Mouse (Mus musculus): Measurements from ENCODE around the gene Clmp.

Clmp gene

DNA sequence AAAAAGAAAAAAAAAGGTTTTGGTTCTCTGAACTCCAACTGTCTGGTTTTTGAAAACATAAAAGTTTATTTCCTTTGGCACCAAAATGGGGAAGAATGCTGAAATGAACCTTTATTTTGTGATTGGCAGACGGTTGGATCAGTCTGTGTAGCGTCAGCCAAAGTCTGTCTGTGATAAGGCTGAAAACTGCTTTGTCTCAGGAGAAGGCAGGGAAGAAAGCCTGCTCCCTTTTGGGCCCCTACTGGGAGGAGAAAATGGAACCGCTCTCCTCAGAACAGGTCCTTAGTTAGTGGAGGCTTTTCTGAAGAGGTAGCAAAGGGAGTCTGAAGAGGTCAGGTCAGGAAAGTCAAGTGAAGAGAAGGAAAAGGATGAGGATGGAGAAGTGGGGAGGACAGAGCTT is 7.3 kb downstream of the Clmp start:
- no peak for DNase-seq (ENCODE audit: low spot score)

DNA sequence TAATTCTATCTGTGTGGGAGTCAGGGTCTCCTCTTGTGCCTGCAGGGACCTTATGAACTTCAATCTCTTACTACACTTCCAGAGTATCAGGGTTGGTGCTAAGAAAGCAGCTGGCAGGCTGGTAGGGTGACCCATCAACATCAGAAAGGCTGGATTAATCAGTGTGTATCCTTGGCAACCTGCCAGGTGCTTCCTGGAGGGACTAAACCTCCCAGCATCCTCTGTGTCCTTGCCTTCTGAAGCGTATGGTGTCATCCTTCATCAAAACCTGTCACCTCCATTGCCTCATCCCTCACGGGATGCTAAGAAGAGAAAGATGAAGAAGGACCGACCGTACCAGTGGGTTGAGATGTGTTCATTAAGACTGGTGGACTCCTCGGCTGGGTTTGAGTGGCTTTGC is 8.0 kb downstream of the Clmp start:
- no peak for DNase-seq (ENCODE audit: low spot score)

DNA sequence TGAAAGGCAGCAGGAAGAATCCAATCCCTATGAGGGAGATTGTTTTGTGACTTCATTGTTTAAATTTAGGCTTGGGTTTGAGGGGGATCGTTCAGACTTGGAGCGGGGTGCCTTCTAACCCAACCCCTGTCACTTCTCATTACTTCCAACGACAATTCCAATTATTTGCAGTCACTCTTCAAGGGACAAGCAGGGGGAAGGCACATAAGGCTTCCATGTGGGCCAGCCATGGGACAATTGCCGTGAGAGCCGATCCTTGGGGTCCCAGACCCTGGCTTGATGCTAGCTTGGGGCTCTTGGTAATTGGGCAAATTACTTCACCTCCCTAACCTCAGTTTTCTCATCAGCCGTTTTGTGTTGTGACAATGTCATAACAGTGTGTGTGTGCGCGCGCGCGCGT is 8.5 kb downstream of the Clmp start:
- DNase-seq (ENCODE audit: low spot score): no peak

DNA sequence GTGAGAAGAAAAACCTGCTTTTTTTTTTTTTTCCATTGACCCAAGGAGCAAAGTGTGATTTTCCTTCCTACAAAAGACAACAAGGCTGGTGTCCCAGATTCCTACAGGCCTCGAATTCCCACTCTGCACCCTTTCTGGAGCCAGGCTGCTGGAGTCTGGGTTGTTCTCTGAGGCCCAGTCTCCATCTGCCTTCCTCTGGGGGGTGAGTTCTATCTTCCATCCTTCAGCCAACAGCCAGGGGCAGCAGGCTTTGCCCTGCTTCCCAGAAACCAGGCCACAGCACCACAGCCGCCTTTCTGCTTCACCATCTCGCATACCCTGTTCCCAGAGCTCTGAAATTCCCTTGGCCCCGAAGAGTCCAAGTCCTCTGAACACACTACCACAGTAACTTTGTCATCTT is 10.3 kb downstream of the Clmp start:
- DNase-seq (ENCODE audit: low spot score): no peak

DNA sequence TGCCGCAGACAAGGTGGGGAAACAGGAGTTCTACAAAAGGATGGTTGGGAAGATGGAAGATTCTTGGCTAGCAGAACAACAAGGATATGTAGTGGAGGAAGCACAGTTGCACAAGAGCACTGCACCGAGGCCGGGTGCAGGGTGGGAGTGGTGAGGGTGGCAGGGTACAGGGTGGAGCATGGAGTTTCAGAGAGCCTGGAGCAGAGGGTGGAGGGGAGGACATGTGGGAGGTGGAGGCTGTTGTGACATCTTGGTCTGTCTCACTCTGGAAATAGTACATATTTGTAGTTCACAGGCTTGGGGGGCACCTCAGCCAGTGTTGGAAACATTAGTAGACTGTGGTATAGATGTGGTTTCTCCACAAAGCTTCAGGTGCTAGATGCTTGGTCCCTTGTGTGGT is 13.4 kb downstream of the Clmp start:
- DNase-seq (ENCODE audit: low spot score): no peak

DNA sequence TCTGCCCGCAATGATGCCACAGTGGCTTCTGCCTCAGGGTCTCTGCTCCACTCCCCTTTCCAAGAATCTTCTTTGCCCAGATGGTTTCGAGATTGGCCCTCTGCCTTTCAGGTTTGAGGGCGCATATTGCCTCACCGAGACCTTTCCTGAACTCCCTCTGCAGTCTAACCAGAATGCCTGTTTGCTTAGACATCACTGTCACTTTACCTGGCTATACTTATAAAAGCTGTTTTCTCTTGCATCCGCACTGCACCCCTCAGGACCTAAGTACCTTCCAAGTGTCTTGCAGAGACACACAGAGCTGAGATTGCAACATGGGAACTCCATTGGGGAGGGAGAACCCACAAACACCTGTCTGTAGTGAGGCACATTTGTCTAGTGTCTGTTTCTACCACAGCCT is 14.5 kb downstream of the Clmp start:
- DNase-seq (ENCODE audit: low spot score): peak; percentile 39

DNA sequence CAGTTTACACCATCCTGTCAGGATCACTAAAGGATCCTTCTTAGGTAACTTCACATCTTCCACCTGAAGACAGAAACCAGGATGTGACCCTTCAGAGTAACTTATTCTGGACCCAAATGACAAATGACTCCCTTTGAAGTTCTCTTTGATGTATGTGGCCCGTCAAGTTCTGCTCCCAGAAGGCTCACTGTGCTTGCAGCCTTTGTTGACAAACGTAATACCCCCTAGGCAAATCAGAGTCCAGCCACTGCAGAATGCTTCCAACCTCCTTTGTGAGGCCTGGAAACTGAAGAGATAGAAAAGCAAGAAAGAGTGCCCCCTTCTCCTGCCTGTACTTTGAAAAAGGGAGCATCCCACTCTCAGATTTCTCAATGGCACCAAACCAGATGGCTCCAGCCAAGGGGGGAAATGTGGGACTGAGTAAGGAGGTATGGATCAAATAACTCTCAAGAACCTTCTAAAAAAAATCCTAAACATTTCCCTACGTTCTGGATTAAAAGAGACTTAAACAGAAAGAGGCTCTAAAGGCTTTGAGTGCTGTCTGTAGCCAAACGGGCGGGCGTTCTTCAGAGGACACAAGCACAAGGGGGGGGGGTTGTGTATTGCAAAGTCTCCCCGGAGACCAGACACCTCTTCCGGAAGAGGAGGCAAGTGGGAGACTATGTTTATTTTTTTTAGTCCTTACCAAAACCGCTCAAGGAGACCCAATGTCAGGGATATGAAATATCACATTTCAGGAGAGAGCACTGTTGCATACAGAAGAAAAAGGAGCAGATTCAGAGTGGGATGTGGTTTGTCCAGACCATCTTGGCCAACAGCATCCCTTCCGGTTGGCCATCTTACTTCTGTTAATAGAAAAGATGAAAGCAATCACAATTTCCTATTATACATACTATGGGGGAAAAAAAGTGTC is 18.9 kb downstream of the Clmp start:
- no peak for DNase-seq (ENCODE audit: low spot score)

DNA sequence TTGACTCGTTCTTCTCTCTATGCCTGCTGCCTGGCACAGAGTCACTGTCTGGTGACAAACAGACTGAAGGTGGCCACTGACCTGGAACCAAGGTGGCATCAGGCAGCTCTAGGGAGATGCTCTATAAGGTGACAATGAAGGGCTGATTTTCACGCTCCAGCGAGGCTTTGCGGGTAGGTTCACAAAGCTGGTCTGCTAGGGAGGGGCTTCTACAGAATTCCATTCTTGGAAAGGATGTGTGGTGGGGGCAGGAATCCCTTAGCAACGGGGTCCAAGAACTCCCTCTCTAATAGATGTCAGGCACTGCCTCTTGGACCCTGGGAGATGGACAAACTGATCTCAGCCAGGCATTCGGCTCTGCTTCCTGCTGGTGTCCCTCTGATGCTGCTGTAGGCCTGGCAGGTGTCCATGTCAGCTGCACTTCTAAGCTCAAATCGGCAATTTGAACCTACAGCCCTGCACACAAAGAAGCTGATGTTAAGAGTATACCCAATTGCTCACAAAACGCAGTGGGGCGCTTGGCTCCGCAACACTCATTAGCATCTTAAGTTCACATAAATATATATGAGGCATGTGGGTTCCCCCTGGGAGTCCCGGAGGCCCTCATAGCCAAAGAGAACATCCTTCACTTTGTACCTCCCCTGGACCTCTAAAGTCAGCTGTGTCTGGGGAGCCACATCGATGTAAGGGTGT is 22.8 kb downstream of the Clmp start:
- DNase-seq (ENCODE audit: low spot score): no peak

DNA sequence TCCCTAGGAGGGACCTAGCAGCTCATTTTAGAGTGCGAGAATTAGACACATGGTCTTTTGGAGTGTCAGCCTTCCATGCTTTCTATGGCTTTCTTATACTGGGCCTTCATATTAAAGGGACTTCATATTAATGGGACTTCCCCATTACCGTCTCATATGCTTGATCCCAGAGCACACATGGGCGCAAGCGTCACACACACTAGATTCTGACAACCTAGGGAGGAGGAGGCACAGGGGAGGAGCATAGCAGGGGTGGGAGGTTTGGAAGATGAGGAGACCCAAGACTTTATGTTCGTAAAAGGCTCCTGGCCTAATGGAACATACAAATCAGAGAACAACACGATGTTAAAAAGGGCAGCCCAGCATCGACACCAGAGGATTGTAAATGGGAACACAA is 23.4 kb downstream of the Clmp start:
- no peak for DNase-seq (ENCODE audit: low spot score)

DNA sequence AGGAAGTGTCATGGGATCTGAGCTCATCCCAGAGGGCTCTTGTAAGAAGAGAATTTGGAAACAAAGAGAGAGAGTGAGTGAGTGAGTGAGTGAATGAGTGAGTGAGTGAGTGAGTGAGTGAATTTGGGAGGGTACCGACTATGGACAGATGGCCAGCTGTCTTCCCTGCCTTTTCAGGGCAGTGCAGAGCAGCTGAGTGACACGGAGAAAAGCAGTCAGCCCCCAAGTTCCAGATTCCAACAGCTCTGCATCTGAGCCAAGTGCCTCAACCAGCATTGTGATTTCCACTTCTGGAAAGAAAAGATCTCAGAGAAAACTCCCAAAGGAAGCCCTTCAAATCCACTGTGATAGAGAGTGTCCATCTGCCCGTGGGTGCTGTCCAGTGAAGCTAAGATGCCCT is 23.8 kb downstream of the Clmp start:
- DNase-seq (ENCODE audit: low spot score): no peak

DNA sequence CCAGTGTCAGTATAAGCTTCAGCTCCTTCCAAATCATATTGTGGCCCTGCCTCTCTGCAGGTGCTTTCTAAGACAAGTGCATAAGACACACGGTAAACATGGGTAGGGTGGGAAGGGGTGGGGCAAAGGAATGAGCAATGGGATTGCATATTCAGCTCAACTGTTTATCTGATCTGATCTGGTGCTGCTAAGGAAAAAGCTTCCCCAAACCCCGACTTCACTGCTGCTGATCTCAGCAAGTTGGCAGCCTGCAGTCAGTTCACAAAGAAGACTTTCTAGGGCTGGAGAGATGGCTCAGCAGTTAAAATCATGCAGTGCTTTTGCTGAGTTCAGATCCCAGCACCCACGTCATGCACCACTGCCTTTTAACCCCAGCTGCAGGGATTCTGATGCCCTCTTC is 24.2 kb downstream of the Clmp start:
- DNase-seq (ENCODE audit: low spot score): no peak

DNA sequence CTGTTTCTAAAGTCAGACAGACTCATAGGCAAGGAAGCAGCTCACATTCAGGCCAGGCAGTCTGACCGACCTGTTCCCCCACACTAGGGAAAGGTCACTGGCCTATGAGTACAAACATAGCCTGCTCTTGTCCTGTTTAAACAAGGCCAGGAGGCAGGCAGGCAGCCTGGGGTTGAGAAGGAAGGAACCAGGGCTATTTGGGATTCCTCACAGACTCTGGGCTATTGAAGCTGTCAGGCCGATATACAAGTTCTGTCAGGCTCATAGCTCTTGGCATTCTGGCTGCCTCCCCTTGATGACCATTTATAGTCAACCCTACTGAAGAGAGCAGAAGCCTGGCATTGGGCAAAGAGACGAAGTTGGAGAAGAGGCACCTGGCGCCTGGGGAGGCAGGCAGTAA is 25.9 kb downstream of the Clmp start:
- no peak for DNase-seq (ENCODE audit: low spot score)

DNA sequence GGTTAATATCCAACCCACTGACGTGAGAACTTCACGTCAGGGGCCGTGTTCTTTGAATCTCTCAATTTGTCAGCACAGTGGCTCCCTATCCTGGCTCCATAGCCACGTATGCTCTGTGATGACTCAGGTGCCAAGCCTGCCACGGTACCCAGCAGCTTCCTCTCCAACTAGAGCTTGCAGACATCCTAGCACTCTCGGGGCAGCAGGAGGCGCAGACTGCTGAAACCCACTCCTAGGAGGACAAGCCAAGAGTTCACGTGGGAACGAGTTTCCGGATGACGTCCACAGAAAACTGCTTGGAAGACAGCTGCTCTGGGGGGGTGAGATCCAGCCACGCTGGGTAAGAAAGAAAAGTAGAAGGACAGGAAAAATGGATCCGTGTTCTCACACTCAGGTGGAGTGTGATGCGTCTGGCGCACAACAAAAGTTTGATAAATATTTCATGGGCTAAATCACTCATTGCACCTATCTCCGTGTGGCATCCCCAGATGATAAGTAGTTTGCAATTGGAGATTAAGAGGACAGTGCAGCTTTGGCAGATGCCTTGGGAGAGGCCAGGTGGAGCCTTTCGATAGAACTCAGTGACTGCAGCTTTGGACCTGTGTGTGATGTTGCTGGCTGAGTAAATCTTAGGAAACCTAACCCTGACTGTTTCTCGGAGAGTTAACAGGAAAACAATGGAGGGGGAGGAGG is 31.6 kb downstream of the Clmp start:
- DNase-seq (ENCODE audit: low spot score): no peak

DNA sequence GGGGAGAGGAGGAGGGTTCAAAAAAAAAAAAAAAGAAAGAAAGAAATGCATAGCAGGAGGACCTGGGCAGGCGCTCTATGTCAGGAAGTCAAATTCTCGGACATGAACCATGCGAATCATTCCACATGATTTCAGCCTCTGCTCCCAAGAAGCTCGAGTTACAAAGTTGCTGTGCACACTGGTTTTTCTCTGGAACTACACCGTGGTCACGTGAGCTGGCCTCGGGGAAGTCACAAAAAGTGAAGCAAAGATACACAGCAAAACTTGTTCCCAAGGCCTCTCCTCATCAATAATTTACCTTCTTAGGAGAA is 32.1 kb downstream of the Clmp start:
- DNase-seq (ENCODE audit: low spot score): no peak

DNA sequence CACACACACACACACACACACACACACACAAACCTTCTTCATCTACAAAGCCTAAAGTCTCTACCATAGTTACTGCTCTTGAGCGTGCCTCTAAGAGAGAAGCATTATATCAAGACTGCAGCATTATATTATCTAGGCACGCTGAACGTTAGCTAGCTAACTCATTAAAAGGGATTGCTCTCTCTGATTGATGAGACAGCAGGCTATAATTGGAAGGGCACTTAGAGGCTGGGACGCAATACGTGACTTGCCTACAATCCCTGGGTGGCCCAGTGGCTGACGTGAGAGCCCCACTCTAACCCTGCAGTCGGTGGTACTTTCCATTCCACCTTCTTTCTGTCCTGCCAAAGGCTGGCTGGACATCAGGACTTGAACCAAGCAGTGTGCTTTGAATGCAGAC is 35.1 kb downstream of the Clmp start:
- DNase-seq (ENCODE audit: low spot score): no peak

DNA sequence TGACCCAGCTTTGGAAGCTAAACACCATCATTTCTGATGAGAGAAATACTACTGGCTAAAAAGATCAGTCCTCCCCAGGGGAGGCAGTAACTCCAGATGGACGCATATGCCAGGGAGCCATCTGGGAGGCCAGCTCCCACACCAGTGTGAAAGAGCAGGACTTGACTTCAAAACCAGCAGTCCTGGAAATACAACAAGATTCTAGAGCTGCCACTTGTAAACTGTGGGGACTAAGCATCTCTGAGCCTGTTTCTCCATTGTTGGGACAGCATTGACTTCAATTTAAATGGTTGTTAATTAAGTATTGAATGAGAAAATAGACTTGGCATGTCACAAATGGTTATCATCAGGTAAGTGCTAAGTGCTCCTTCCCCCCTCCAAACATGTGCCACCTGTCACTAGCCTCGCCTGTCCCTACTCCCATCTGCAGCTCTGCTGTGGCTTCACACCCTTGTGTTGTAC is 37.6 kb downstream of the Clmp start:
- DNase-seq (ENCODE audit: low spot score): no peak

DNA sequence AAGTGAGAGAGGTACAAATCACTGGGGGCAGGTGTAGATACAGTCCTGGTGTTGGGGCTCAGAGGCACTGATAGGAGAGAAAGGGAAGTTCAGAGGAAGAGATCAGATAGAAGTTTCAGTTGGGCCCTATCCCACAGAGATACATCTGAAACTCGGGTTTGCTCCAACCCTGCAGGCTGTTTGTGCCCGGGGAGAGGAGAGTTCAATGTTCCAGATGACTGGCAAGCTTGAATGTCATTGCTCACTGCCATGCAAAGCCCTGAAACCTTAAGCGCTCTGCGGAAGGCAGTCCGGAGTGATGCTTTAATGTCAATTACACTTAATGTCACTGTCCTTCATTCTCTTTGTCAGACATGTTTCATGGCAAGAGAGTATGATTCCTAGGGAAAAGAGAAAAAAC is 39.2 kb downstream of the Clmp start:
- no peak for DNase-seq (ENCODE audit: low spot score)

DNA sequence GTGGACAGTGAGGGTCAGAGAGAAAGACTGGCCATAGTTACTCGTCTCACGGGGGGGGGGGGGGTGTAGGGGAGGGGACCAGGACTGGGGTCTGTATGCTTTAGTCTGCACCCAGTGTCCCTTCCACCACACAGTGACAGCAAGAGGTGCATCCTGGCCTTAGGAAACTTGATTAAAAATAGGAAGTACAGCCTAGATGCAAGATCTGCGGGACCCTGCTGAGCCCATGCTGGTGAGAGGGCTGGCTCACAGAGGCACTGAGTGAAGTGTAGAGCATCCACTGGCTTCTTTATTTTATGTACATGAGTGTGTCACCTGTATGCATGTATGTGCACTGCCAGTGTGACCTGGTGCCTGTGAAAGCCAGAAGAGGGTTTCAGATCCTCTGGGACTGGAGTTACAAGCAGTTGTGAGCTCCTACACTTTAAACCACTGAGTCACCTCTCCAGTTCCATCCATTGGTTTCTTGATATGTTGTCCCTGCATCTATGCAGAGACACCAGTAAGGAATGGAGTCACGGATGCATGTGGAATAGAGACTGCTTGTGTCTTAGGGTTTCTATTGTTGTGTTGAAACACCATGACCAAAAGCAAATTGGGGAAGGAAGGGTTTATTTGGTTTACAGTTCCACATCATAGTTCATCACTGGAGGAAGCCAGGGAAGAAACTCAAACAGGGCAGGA is 41.5 kb downstream of the Clmp start:
- no peak for DNase-seq (ENCODE audit: low spot score)

DNA sequence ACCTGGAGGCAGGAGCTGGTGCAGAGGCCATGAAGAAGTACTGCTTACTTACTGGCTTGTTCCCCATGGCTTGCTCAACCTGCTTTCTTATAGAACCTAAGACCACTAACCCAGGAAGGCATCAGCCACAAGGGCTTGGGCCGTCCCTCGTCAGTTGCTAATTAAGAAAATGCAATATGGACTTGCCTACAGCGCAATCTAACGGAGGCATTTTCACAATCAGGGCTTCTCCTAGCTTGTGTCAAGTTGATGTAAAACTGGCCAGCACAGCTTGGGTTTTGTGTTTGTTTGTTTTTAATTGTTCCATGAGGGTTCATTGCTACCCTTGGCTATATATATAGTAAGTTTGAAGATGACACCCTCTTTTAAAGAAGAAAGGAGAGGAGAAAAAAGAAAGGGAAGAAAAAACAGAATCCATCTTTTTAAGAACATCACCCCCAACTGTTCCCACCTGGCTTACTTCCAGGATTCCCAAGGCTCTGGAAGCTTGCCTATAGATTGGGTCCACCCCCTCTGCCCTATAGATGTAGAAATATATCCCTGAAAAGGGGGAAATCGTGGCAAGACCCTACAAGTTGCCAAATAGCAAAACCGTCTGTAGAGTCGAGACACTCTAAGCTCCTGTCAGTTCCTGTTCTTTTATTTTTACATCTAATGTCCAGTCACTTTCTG is 42.2 kb downstream of the Clmp start:
- DNase-seq (ENCODE audit: low spot score): no peak

DNA sequence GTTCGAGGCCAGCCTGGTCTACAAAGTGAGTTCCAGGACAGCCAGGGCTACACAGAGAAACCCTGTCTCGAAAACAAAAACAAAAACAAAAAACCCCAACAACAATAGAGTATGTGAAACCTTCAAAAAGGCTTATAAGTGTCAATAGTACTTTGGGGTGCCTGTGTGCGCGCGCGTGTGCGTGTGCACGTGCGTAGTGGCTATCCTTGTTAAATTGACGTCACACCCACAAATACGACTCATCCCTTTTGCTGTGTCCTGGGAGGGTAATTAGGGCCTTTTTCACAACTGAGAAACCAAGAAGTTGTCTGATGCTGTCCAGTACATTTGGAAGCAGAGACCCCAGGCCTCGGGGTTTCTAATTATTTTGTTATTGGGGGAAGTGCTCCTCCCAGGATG is 44.5 kb downstream of the Clmp start:
- DNase-seq (ENCODE audit: low spot score): no peak

DNA sequence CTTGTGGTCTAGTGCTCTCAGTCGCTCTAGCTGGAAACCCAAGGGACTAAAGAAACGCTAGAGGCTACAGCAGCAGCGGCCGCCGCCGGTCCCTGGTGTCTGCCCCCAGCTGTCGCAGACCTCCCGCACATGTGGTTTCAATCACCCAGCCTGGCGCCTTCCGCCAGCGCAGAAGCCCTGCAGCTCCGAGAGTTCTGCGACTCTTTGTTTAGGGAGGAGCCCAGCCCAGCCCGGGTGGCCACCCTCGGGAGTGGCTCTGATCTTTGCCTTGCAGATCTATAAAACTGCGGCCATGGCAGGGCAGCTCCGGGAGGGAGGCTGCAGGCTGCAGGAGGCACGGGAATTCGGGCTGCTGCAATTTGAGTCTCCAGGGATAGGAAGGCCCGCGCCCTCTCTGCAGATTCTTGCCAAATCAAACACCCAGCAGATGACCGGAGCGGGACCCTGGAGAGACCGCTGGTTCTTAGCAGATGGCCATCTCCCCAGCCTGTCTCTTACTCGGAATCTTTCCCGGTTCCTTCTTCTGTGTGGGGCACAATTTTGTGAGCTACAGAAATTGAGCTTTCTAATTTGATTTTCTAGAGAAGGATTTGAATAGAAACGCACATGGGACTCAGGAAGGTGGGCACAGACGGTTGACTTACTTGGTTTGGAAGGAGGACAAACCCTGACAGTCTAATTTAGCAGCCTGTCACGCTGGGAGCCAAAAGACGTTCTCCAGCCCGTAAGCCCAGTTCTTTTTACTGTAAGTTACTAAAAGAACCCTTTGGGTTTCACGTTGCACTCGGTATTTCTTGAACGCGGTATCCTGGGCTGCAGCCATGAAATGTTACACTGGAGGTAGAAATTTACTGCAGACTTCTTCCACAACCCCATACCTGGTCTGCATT is 45.2 kb downstream of the Clmp start:
- DNase-seq (ENCODE audit: low spot score): peak; percentile 62
